Mouse (Mus musculus) mesoderm, embryonic 11.5 days (tissue): ENCODE data around the gene Ccr4.
"Not testable (repeated sequence)": the region's sequence is repeated elsewhere in the genome, so short reads cannot be mapped to it uniquely, and the experiment has no call there.

Experiments used
- DNase-seq: peaks from one replicate; pipeline ENCODE4 v3.0.0-alpha.2; 2012; ENCODE audit warnings: low read depth, low spot score

The Ccr4 gene

GRCm38 (mm10) chr9:114522501-114522900 is 17.8 kb upstream of the Ccr4 start:
- no peak for DNase-seq

GRCm38 (mm10) chr9:114522041-114522440 is 17.3 kb upstream of the Ccr4 start:
- no peak for DNase-seq

- DNase-seq = not testable (repeated sequence)
These were observed 15.8 kb upstream of the Ccr4 start for GRCm38 (mm10) chr9:114520529-114520928.

DNA sequence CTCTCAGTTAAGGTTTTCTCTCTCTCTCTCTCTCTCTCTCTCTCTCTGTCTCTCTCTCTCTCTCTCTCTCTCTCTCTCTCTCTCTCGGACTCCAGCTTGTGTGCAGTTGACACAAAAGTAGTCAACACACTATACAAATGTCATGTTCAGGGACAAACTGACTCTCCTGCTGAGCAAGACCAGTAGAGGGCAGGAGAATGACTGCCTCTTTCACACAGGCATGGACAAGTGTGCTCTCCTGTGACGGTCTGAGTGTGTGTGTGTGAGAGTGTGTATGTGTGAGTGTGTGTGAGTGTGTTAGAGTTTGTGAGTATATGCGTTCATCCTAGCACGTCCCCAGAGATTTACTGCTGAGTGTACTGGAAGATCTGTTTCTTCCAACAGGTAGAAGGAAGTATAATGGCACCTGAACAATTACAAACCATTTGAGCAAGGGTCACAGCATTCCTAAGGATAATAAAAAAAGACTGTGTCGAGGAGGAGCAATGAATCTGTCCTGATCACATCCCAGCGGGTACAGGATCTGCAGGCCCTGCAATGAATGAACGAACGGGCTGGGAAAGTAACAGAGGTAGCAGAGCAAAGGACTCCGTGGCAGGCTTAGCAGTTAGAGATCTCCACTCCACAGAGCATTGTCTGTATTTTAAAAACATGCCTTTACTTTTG is 14.2 kb upstream of the Ccr4 start:
- no peak for DNase-seq

DNA sequence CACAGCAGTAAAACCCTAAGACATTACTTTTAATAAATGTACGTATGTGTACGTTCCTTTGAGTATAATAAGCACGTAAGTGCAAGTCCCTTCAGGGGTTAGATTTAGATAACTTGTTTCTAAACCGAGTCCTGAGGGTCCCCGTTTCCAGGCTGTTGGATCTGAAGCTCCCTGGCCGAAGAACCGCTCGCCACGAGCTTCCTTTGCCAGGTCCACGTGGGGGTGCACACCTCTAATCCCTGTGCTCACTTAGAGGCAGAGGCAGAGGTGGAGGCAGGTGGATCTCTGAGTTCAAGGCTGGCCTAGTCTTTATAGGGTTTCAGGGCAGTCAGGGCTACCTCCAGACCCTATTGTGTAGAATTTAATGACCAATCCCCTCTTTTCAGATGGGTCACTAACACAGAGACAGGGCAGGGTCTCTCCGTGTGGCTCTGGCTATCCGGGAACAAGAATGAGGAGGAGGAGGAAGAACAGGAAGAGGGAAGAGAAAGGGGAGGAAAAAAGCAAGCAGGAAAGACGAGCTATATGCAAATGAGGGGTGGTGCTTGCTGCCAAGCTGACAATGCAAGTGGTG is 13.3 kb upstream of the Ccr4 start:
- DNase-seq = no peak

- no peak for DNase-seq
These were observed 10.6 kb upstream of the Ccr4 start, which contains the start of gene C130032M10Rik for GRCm38 (mm10) chr9:114515364-114515763. TSS of gene C130032M10Rik (plus strand) at chr9:114515697.

- no peak for DNase-seq
These were observed 8.1 kb upstream of the Ccr4 start for GRCm38 (mm10) chr9:114512831-114513230.

- no peak for DNase-seq
These were observed 5.1 kb upstream of the Ccr4 start for GRCm38 (mm10) chr9:114509785-114510184.

- DNase-seq = no peak
These were observed 2.7 kb upstream of the Ccr4 start for GRCm38 (mm10) chr9:114507421-114507820.

- no peak for DNase-seq
These were observed 1.8 kb upstream of the Ccr4 start for GRCm38 (mm10) chr9:114506564-114506963.

- DNase-seq = no peak
These were observed 1.8 kb downstream of the Ccr4 start for GRCm38 (mm10) chr9:114502711-114503427.

DNA sequence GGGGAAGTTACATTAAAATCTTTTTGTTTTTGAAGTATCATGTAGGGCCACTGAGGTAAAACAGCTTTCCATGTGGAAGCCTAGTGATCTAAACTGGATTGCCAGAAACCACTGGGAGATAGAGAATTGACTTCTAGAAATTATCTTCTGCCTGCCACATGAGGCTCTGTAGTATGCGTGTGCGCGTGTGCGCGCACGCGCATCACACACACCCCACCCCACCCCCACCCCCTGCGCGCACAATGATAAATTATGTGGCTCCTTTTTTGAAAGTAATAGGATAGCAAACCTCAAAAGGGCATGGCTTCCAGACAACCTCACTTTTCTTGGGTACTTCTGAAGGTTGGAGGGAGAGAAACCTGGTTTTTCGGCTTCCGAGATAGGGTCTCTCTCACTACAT is 2.8 kb downstream of the Ccr4 start:
- no peak for DNase-seq

DNA sequence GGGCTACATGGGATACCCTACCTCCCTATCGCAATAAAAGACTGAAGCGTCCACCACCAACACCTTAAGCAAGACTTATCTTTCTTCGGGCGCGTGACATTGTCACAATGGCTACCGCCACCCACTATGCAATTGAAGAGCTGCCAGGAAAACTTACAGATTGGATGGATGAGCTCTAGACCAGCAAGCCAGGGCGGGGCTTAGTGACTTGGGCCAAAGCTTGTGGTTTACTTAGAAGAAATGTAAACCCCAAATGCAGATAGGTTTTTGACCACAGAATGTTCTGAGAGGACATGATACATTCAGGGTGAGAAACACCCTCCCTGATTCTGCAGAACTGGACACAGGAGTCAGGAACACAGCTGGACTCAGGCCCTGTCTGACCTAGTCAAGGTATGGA is 3.6 kb downstream of the Ccr4 start:
- no peak for DNase-seq

- DNase-seq = peak; percentile 72
These were observed 4.8 kb downstream of the Ccr4 start for GRCm38 (mm10) chr9:114499783-114500515.

DNA sequence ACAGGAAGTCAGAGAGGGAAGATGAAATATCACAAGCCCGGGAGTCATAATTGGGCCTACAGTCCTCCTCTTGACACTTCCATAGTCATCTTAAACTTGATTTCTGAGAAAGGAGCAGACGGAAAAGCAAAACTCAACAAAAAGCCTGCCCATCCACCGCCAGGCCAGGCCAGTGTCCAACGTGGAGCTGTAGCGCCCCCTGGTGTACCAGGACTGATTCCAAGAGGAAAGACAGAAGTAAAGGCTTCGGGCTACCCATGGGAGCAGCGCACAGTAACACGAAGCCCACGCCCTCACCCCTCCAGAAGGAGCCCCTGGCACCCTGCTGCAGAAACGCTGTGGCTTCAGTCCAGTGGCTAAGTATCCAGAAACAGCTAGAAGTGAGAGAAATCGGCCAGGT is 6.5 kb downstream of the Ccr4 start:
- DNase-seq = peak; percentile 91

GRCm38 (mm10) chr9:114496469-114496868 is 8.2 kb downstream of the Ccr4 start:
- no peak for DNase-seq

- no peak for DNase-seq
These were observed 17.0 kb downstream of the Ccr4 start for GRCm38 (mm10) chr9:114487481-114488258.

DNA sequence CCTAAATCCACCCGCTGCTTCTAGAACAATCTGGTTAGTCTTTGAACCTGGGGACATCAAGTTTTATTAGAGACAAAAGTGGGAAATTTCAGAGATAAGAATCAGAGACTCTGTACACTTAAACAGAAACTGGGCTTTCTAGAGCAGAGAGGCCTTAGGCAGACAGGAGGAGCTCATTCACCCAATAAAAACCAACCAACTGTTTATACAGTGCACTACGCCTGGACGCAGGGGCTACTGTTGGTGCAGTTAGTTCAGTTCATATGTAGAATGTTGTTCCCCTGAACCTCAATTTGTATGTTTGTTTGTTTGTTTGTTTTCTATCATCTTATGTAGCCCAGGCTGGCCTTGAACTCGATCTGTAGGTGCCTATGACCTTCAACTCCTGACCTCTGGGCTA is 17.9 kb downstream of the Ccr4 start:
- no peak for DNase-seq

DNA sequence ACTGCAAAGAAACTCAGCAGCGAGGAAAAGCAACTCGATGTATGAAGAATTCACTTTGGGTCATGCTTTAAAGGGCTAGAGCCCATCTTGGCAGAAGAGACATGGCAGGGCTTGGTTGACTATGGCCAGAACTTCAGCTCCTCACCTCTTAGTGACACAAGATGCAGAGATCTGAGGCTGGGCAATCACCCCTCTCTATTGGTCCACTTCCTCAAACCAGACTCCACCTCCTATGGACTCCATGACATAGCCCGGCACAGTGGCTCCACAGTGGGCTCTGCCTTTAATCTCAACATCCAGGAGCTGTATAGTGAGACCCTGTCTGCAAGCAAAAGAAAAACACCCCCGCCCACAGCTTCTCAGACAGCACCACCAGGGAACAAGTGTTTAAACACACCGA is 19.9 kb downstream of the Ccr4 start:
- no peak for DNase-seq

GRCm38 (mm10) chr9:114480940-114481339 is 23.8 kb downstream of the Ccr4 start:
- DNase-seq = no peak

DNA sequence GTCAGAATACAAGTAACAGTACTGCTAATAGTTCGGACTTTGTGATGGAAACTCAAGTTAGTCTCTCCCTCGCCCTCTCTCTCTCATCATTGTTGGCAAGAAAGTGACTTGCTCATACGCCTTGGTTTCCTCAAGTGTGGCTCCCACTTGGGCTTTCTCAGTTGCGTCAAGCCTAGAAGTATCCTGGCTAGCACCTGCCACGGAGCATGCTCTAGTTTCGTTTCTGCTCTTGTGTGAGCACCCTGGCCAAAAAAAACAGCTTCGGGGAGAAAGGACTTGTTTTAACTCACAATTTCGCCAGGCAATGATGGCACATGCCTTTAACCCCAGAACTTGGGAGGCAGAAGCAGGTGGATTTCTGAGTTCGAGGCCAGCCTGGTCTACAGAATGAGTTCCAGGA is 27.7 kb downstream of the Ccr4 start:
- no peak for DNase-seq
